Mouse (Mus musculus): ENCODE results near the gene Pknox1.

The Pknox1 gene

GRCm38 (mm10) chr17:31556253-31556652, 8.3 kb upstream of the Pknox1 start:
- DNase-seq = no peak

- no peak for DNase-seq
Observed at GRCm38 (mm10) chr17:31557124-31557880, 7.2 kb upstream of the Pknox1 start.

- no peak for DNase-seq
Observed at GRCm38 (mm10) chr17:31557947-31558542, 6.5 kb upstream of the Pknox1 start.

- no peak for DNase-seq
Observed at GRCm38 (mm10) chr17:31559021-31559789, 5.3 kb upstream of the Pknox1 start.

DNA sequence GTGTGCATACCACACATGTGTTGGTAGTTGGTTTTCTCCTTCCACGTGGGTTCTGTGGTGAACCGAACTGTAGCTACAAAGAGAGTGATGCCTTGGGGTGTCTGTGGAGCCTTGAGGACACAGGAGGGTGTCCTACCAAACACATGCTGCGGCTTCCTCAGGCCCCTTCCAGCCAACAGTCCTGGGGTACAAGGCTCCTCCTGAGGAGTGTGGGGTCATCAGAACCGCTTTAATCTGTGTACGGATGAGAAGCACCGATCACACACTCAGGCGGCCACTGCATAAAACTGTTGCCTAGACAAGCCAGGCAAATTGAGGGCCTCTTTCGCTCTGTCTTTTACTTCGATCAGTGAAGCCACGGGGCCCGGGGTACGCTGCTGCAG, 911 bp upstream of the Pknox1 start:
- DNase-seq = peak; percentile 19 to 44

- DNase-seq = no peak
Observed at GRCm38 (mm10) chr17:31564858-31565140, 265 bp downstream of the Pknox1 start.

GRCm38 (mm10) chr17:31565141-31566056, 865 bp downstream of the Pknox1 start:
- DNase-seq = peak; percentile 68 to 78

- DNase-seq = no peak
Observed at GRCm38 (mm10) chr17:31566276-31566675, 1.7 kb downstream of the Pknox1 start.

DNA sequence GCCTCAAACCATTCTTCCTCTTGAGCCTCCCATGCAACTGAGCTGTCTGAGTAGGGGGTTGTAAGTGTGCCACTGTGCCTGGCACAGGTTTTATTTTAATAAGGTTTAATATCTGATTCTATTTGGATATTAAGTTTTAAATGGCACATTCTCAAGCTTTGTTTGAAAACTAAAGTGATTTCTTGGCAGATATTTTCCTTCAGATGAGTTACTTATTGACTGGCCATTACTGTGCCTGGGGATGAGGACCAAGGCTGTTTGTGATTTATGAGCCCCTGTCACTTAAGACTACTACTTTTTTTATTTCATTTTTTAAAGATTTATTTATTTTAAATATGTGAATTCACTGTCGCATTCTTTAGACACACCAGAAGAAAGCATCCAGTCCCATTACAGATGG, 5.2 kb downstream of the Pknox1 start:
- no peak for DNase-seq

DNA sequence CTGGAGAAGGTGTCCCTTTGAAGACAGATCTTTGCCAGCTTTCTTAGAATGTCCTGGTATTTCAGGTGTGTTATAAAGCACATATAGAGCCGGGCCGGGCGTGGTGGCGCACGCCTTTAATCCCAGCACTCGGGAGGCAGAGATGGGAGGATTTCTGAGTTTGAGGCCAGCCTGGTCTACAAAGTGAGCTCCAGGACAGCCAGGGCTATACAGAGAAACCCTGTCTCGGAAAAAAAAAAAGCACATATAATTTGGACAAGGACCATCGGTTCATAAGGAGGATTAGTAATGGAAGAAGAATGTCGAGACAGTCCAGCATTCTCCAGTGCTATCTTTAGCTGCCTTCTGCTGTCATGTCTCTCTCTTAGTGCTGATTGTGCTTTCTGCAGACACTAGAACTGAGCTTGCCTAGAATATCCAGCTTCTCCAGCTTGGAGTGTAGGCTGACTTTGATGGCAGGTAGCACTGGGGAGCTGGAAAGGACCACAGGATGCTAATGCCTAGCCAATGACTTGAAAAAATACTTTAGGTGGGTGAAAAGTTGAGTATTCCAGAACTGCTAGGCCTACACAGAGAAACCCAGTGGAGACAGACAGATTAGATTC, 5.9 kb downstream of the Pknox1 start:
- no peak for DNase-seq

DNA sequence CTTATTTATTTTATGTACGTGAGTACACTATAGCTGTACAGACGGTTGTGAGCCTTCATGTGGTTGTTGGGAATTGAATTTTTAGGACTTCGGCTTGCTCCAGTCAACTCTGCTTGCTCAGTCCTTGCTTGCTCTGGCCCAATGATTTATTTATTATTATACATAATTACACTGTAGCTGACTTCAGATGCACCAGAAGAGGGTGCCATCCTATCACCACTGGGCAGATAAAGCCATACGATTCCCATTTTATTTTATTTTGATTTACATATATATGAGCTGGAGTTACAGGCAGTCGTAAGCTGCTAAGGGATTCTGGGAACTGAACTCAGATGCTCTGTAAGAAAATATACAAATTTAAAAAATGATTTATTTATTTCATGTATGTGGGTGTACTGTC, 7.2 kb downstream of the Pknox1 start:
- DNase-seq = no peak

DNA sequence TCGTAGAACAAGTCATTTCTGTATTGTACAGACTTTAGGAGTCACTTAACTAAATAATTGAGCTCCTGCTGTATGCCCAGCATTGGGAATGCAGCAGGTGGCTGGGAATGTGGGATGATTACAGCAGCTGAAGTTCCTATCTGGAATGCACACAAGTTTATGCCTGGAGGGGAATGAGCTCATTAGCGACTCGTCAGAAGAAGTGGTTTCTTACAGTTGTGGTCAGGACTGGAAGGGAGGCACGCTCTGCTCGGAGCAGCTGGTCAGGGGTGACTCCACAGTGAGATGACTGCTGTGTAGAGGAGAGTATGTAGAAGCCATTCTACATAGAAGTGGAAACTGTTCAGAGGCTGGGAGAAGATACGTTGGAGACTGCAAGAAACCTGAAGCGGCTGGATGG, 10.1 kb downstream of the Pknox1 start:
- DNase-seq = no peak

GRCm38 (mm10) chr17:31576394-31577175, 12.1 kb downstream of the Pknox1 start:
- no peak for DNase-seq

- DNase-seq = no peak
Observed at GRCm38 (mm10) chr17:31580344-31580743, 15.8 kb downstream of the Pknox1 start.

- no peak for DNase-seq
Observed at GRCm38 (mm10) chr17:31583185-31583584, 18.7 kb downstream of the Pknox1 start.

DNA sequence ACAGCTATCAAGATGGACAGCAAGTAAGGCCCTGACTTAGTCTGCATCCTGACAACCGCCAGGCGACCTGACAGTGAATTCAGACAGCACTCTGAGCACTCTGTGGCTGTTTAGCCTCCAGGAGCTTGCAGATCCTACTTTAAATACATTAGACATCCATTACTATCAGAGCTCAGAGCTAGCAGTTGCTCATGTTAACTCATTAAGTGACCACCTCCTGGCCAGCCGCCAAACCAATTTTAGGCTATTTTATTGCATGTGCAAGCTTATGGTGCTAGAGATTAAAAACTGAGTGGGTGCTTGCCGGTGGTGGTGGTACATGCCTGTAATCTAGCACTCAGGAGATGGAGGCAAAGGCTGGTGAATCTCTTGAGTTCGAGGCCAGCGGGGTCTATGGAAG, 19.2 kb downstream of the Pknox1 start:
- DNase-seq = no peak

- no peak for DNase-seq
Observed at GRCm38 (mm10) chr17:31588115-31588514, 23.6 kb downstream of the Pknox1 start.

DNA sequence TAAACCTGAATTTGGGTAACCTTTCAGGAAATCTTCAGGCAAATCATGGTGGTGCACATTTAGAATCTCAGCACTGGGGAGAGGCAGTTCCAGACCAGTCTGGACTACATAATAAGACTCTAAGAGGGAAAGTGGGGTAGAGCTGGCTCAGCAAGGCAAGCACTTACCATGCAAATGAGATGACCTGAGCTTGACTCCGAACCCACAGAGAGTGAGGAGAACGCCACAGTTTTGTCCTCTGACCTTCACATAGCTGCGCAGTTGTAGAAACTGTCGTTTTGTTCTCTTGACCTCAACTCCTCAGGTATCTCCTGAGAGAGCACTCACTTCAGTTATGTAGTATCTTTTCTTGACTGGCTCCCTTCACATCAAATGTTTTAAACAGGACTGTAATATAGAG, 24.2 kb downstream of the Pknox1 start:
- DNase-seq = no peak

DNA sequence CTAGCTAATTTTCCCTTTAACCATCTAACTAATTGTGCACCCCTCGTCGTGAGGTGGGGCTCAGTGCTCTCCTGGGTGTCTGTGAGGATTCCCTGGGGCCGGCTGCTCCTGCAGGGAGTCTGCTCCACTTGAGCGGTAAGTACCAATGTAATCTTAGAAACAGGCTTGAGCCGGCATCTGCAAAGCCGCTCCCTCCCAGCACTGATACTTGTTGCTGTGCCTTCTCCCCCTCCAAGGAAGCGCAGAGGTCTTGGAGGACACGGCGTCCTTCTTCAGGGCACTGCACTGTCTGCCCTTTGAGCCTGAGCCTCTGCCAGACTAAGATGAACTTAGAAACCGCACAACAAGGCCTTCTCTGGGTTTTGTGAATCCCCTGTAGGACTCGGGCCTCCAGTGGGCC, 26.3 kb downstream of the Pknox1 start:
- DNase-seq = no peak

DNA sequence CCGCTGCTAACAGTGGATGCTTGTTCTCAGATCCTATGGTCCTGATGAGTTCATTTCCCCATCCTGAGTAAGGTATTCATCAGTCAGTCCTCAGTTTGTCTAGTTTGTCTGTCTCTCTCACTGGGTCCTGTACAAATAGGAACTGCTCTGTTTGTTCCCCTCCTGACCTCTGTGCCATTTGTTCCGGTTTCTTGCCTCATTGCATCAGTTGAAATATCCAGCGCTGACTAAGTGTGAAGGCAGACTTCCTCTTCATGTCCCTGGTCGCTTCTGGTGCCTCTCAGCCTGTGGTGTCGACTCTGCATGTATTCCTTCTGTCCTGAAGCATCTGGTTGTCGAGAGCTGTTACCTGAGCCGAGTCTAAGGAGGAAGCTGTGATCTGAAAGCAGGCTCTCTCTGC, 30.1 kb downstream of the Pknox1 start:
- DNase-seq = no peak

DNA sequence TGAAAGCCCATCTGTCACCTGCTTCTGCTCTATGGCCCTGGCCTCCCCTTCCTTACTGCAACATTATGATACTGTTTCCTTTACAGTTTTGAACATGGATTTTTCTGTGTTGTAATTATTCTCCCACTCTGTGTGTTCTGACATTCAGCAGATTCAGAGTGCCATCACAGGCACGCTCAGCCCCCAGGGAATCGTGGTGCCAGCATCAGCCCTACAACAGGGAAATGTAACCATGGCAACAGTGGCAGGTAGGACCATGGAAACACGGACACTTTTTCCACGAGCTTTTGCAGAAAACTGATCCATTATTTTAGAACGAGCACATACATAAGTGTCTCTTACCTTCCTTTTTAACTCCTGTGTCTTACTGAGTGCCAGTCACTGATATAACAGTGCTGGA, 30.5 kb downstream of the Pknox1 start:
- no peak for DNase-seq

DNA sequence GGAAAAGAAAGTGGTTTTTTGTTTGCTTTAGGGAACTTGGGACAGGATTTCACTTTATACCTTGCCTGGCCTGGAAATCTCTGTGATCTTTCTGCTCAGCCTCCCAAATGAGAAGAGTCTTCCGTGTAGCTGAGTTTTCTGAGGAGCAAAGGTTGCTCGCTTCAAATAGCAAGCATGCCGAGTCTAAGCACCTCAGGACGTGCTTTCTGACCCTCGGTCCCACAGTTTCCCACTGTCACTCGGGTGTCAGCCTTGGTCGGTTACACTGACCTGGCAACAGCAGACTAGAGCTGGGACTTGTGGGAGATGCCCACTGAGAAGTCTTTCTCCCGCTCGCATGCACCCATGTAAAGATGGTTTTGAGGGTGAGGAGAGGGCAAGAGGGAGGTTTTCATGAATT, 33.4 kb downstream of the Pknox1 start:
- DNase-seq = no peak
